ENCODE assay signal across 23 mouse cellular contexts in genomic region chr7:110263474-110263873, GRCm38 (mm10).
"Had no signal": no experiment of that assay in that cellular context is flagged by ENCODE, and none has a peak within 500 bp of the region (broad histone marks: within the 10 kb centered on the region; RNA-seq: fewer than 3 reads in every experiment).

No protein-coding gene starts in this region.

- H3K4me3 ChIP-seq: heart, adult 2 months; heart, embryonic 12.5 days; hindbrain, embryonic 13.5 days; hindbrain, embryonic 15.5 days; kidney, embryonic 15.5 days; limb, embryonic 10.5 days; limb, embryonic 12.5 days had no signal

- DNase-seq: gastrocnemius, postnatal 14 days; gastrocnemius, postnatal 36 days; heart, adult 11 months; heart, adult 2 months; heart, postnatal 14 days; heart, postnatal 36 days; kidney, adult 11 months; kidney, adult 2 months; kidney, adult 9 months; kidney, postnatal 14 days; kidney, postnatal 36 days; layer of hippocampus, adult 9-11 months; layer of hippocampus, postnatal 36 days; liver had no signal

- H3K27ac ChIP-seq: heart, adult 2 months; hindbrain, embryonic 13.5 days; hindbrain, embryonic 15.5 days; hindbrain, postnatal 0 days; kidney, embryonic 15.5 days; kidney, postnatal 0 days; limb, embryonic 10.5 days; limb, embryonic 12.5 days had no signal

- H3K4me2 ChIP-seq: heart, embryonic 12.5 days; hindbrain, embryonic 13.5 days; hindbrain, embryonic 15.5 days; kidney, embryonic 15.5 days; limb, embryonic 12.5 days had no signal

- H3K9ac ChIP-seq: heart, embryonic 12.5 days; hindbrain, embryonic 13.5 days; hindbrain, embryonic 15.5 days; kidney, embryonic 15.5 days; limb, embryonic 12.5 days had no signal

- ATAC-seq: hindbrain, postnatal 0 days; intestine, embryonic 16.5 days had no signal

- H3K9me3 ChIP-seq: heart, embryonic 12.5 days; hindbrain, embryonic 13.5 days; hindbrain, embryonic 15.5 days; kidney, embryonic 15.5 days; limb, embryonic 10.5 days; limb, embryonic 12.5 days had no signal

- H3K27me3 ChIP-seq: heart, embryonic 12.5 days; hindbrain, embryonic 13.5 days; hindbrain, embryonic 15.5 days; kidney, embryonic 15.5 days; limb, embryonic 12.5 days had no signal

- H3K36me3 ChIP-seq: hindbrain, embryonic 13.5 days; hindbrain, embryonic 15.5 days had no signal

- H3K4me1 ChIP-seq: hindbrain, embryonic 13.5 days; hindbrain, embryonic 15.5 days; limb, embryonic 10.5 days; limb, embryonic 12.5 days had no signal
